Mouse (Mus musculus): ENCODE measurements around the gene Slc19a3. TPM values are rescaled to one million over a fixed set of nuclear protein-coding genes. Genes with fewer than 3 reads are reported as not detected.

Slc19a3 gene
- total RNA-seq (2021) = not detected
- long read RNA-seq, experiment 1 = 0 reads
- long read RNA-seq, experiment 2 = 0 reads

- intact Hi-C loops (cut with DNase I) = no loop called here
- peak within 1 kb of the TSS; percentile 72 for H3K4me3 ChIP-seq
- peak within 1 kb of the TSS; percentile 43 for H3K27ac ChIP-seq
- DNase-seq = peak; percentile 31
- TF ChIP-seq CTCF (IDR thresholded peaks at IDR 0.05) = no peak
Observed at GRCm38 (mm10) chr1:83038109-83038672, at the start of gene Slc19a3. TSS of gene Slc19a3 (minus strand) at chr1:83038448.

- TF ChIP-seq CTCF (IDR thresholded peaks at IDR 0.05) = no peak
- Histone ChIP-seq H3K4me3 (no peak overlapping the region), H3K27ac (no peak overlapping the region)
- intact Hi-C loops (cut with DNase I) = no loop called here
- no peak for DNase-seq
Observed at GRCm38 (mm10) chr1:83084790-83085189, 46.5 kb upstream of the Slc19a3 start.

- H3K4me3 ChIP-seq = no peak overlapping the region
- no peak for TF ChIP-seq CTCF (IDR thresholded peaks at IDR 0.05)
- intact Hi-C loops (cut with DNase I) = loop anchor here (5.0 kb wide), 1 partner anchor 290 kb away; no protein-coding TSS in a partner anchor
Observed at GRCm38 (mm10) chr1:83077016-83077415, 38.8 kb upstream of the Slc19a3 start.

GRCm38 (mm10) chr1:83076190-83076917 lies 38.1 kb upstream of the Slc19a3 start:
- H3K4me3 ChIP-seq = peak overlapping the region; percentile 37
- no peak overlapping the region for H3K27ac ChIP-seq
- TF ChIP-seq CTCF (IDR thresholded peaks at IDR 0.05) = peak; percentile 74
- intact Hi-C loops (cut with DNase I) = loop anchor here (5.0 kb wide), 1 partner anchor 289 kb away; no protein-coding TSS in a partner anchor
- DNase-seq = no peak

More at GRCm38 (mm10) chr1:83077016-83077415, 38.8 kb upstream of the Slc19a3 start:
- DNase-seq = no peak
- H3K27ac ChIP-seq = no peak overlapping the region

GRCm38 (mm10) chr1:83075526-83076189 lies 37.4 kb upstream of the Slc19a3 start:
- TF ChIP-seq CTCF (IDR thresholded peaks at IDR 0.05) = no peak
- intact Hi-C loops (cut with DNase I) = loop anchor here (5.0 kb wide), 1 partner anchor 288 kb away; no protein-coding TSS in a partner anchor
- no peak overlapping the region for H3K27ac ChIP-seq
- DNase-seq = no peak
- H3K4me3 ChIP-seq = peak overlapping the region; percentile 37

GRCm38 (mm10) chr1:83067205-83067604 lies 29.0 kb upstream of the Slc19a3 start:
- no peak overlapping the region for H3K4me3 ChIP-seq
- intact Hi-C loops (cut with DNase I) = no loop called here
- TF ChIP-seq CTCF (IDR thresholded peaks at IDR 0.05) = no peak
- H3K27ac ChIP-seq = no peak overlapping the region
- no peak for DNase-seq

GRCm38 (mm10) chr1:83066577-83066976 lies 28.3 kb upstream of the Slc19a3 start:
- no peak for DNase-seq
- no peak for TF ChIP-seq CTCF (IDR thresholded peaks at IDR 0.05)
- no peak overlapping the region for H3K27ac ChIP-seq
- H3K4me3 ChIP-seq = no peak overlapping the region
- intact Hi-C loops (cut with DNase I) = no loop called here

- intact Hi-C loops (cut with DNase I) = loop anchor here (2.0 to 5.0 kb wide), 2 partner anchors 122 to 652 kb away; no protein-coding TSS in a partner anchor
- peak; percentile 71 for TF ChIP-seq CTCF (IDR thresholded peaks at IDR 0.05)
- DNase-seq = no peak
- Histone ChIP-seq H3K27ac (no peak overlapping the region), H3K4me3 (no peak overlapping the region)
Observed at GRCm38 (mm10) chr1:83064851-83065250, 26.6 kb upstream of the Slc19a3 start.

- intact Hi-C loops (cut with DNase I) = loop anchor here (5.0 kb wide), 1 partner anchor 657 kb away; no protein-coding TSS in a partner anchor
- DNase-seq = no peak
- TF ChIP-seq CTCF (IDR thresholded peaks at IDR 0.05) = no peak
- Histone ChIP-seq H3K4me3 (no peak within 1 kb of the TSS), H3K27ac (no peak within 1 kb of the TSS)
Observed at GRCm38 (mm10) chr1:83060643-83061042, 22.4 kb upstream of the Slc19a3 start, which contains the start of gene Krtap28-13. TSS of gene Krtap28-13 (plus strand) at chr1:83060930.

GRCm38 (mm10) chr1:83059278-83059677 lies 21.0 kb upstream of the Slc19a3 start, which contains the start of gene A030005K14Rik:
TSS of gene A030005K14Rik (minus strand) at chr1:83059378.
- H3K27ac ChIP-seq = no peak within 1 kb of the TSS
- DNase-seq = no peak
- H3K4me3 ChIP-seq = no peak within 1 kb of the TSS
- no peak for TF ChIP-seq CTCF (IDR thresholded peaks at IDR 0.05)
- intact Hi-C loops (cut with DNase I) = no loop called here

- intact Hi-C loops (cut with DNase I) = no loop called here
- no peak overlapping the region for H3K4me3 ChIP-seq
- no peak for DNase-seq
- no peak overlapping the region for H3K27ac ChIP-seq
- TF ChIP-seq CTCF (IDR thresholded peaks at IDR 0.05) = no peak
Observed at GRCm38 (mm10) chr1:83058481-83058880, 20.2 kb upstream of the Slc19a3 start.

- intact Hi-C loops (cut with DNase I) = no loop called here
- no peak for DNase-seq
- Histone ChIP-seq H3K27ac (no peak within 1 kb of the TSS), H3K4me3 (no peak within 1 kb of the TSS)
- TF ChIP-seq CTCF (IDR thresholded peaks at IDR 0.05) = no peak
Observed at GRCm38 (mm10) chr1:83044882-83045427, 6.7 kb upstream of the Slc19a3 start, which contains the start of gene Gm47969. TSS of gene Gm47969 (plus strand) at chr1:83044932.

Measured in gastrocnemius, adult 2 months (tissue).